Mouse (Mus musculus) bone marrow, adult 2 months (tissue): ENCODE data around the gene Tent4b.

Source experiments
- CTCF ChIP-seq: fragments of 200-500 bp; IDR thresholded peaks from 2 replicates; pipeline ENCODE4 v1.5.1; 2011; ENCODE audit warnings: low read length, control low read depth; ENCODE audit not compliant: control insufficient read depth, insufficient read depth
- POLR2A ChIP-seq: fragments of 200-500 bp; IDR thresholded peaks from 2 replicates; pipeline ENCODE4 v1.6.1; 2011; ENCODE audit warnings: low read depth, mild to moderate bottlenecking, control low read depth, low read length, borderline replicate concordance; ENCODE audit not compliant: control insufficient read depth

GRCm38 (mm10) chr8:88150910-88151371 is 48.1 kb upstream of the Tent4b start:
- TF ChIP-seq CTCF (no peak), POLR2A (no peak)
